Mouse (Mus musculus): ENCODE results near the gene St3gal4.
"Not testable (repeated sequence)": the region's sequence is repeated elsewhere in the genome, so short reads cannot be mapped to it uniquely, and the experiment has no call there.

The St3gal4 gene

GRCm38 (mm10) chr9:35119168-35119567 lies at the start of gene St3gal4:
TSS of gene St3gal4 (minus strand) at chr9:35119268.
- DNase-seq (ENCODE audit: low spot score in 2 of 2) = no peak

- no peak for DNase-seq (ENCODE audit: low spot score in 2 of 2)
Measured at GRCm38 (mm10) chr9:35166798-35167635, 47.9 kb upstream of the St3gal4 start.

- no peak for DNase-seq (ENCODE audit: low spot score in 2 of 2)
Measured at GRCm38 (mm10) chr9:35166144-35166797, 47.2 kb upstream of the St3gal4 start.

- no peak for DNase-seq (ENCODE audit: low spot score in 2 of 2)
Measured at GRCm38 (mm10) chr9:35164142-35164874, 45.2 kb upstream of the St3gal4 start.

- no peak for DNase-seq (ENCODE audit: low spot score in 2 of 2)
Measured at GRCm38 (mm10) chr9:35163011-35163690, 44.1 kb upstream of the St3gal4 start.

- no peak for DNase-seq (ENCODE audit: low spot score in 2 of 2)
Measured at GRCm38 (mm10) chr9:35161721-35162120, 42.7 kb upstream of the St3gal4 start.

- no peak for DNase-seq (ENCODE audit: low spot score in 2 of 2)
Measured at GRCm38 (mm10) chr9:35160662-35161061, 41.6 kb upstream of the St3gal4 start.

GRCm38 (mm10) chr9:35158477-35158876 lies 39.4 kb upstream of the St3gal4 start:
- DNase-seq (ENCODE audit: low spot score in 2 of 2) = no peak

- no peak for DNase-seq (ENCODE audit: low spot score in 2 of 2)
Measured at GRCm38 (mm10) chr9:35156862-35157261, 37.8 kb upstream of the St3gal4 start.

GRCm38 (mm10) chr9:35156002-35156710 lies 37.1 kb upstream of the St3gal4 start:
- no peak for DNase-seq (ENCODE audit: low spot score in 2 of 2)

- no peak for DNase-seq (ENCODE audit: low spot score in 2 of 2)
Measured at GRCm38 (mm10) chr9:35152923-35153322, 33.9 kb upstream of the St3gal4 start.

- not testable (repeated sequence) for DNase-seq (ENCODE audit: low spot score in 2 of 2)
Measured at GRCm38 (mm10) chr9:35148822-35149221, 29.8 kb upstream of the St3gal4 start.

- DNase-seq (ENCODE audit: low spot score in 2 of 2) = not testable (repeated sequence)
Measured at GRCm38 (mm10) chr9:35147261-35147660, 28.2 kb upstream of the St3gal4 start.

- no peak for DNase-seq (ENCODE audit: low spot score in 2 of 2)
Measured at GRCm38 (mm10) chr9:35145829-35146228, 26.8 kb upstream of the St3gal4 start.

GRCm38 (mm10) chr9:35145118-35145517 lies 26.1 kb upstream of the St3gal4 start:
- DNase-seq (ENCODE audit: low spot score in 2 of 2) = no peak

- no peak for DNase-seq (ENCODE audit: low spot score in 2 of 2)
Measured at GRCm38 (mm10) chr9:35142221-35142620, 23.2 kb upstream of the St3gal4 start.

- DNase-seq (ENCODE audit: low spot score in 2 of 2) = no peak
Measured at GRCm38 (mm10) chr9:35139231-35139744, 20.2 kb upstream of the St3gal4 start.

- DNase-seq (ENCODE audit: low spot score in 2 of 2) = no peak
Measured at GRCm38 (mm10) chr9:35138029-35138428, 19.0 kb upstream of the St3gal4 start.

GRCm38 (mm10) chr9:35135575-35135974 lies 16.5 kb upstream of the St3gal4 start:
- no peak for DNase-seq (ENCODE audit: low spot score in 2 of 2)

GRCm38 (mm10) chr9:35131637-35132397 lies 12.7 kb upstream of the St3gal4 start:
- no peak for DNase-seq (ENCODE audit: low spot score in 2 of 2)

Measured in frontal cortex, postnatal 14 days (tissue).